Mouse (Mus musculus) heart, embryonic 10.5 days (tissue): ENCODE results near the gene Exd2. TPM values are rescaled to one million over a fixed set of nuclear protein-coding genes. Genes with fewer than 3 reads are reported as not detected.

Experiments
- DNase-seq: peaks from one replicate; pipeline ENCODE4 v3.0.0-alpha.2; 2017; ENCODE audit warnings: low spot score
- H3K27ac ChIP-seq: fragments of 300-500 bp; sonication (generic); 2 replicates; pipeline ENCODE4 v1.5.1; 2016; ENCODE audit warnings: mild to moderate bottlenecking
- H3K27me3 ChIP-seq: fragments of 300-500 bp; sonication (generic); 2 replicates; pipeline ENCODE4 v1.6.1; 2016; ENCODE audit warnings: mild to moderate bottlenecking; ENCODE audit not compliant: poor library complexity, insufficient read depth, severe bottlenecking
- H3K36me3 ChIP-seq: fragments of 300-500 bp; sonication (generic); 2 replicates; pipeline ENCODE4 v1.6.1; 2016; ENCODE audit warnings: mild to moderate bottlenecking, moderate library complexity
- H3K4me1 ChIP-seq: fragments of 300-500 bp; sonication (generic); 2 replicates; pipeline ENCODE4 v1.6.1; 2016; ENCODE audit warnings: mild to moderate bottlenecking
- H3K4me3 ChIP-seq: fragments of 300-500 bp; sonication (generic); 2 replicates; pipeline ENCODE4 v1.5.1; 2016; ENCODE audit warnings: mild to moderate bottlenecking, moderate library complexity
- H3K9me3 ChIP-seq: fragments of 300-500 bp; sonication (generic); 2 replicates; pipeline ENCODE4 v1.6.1; 2016; ENCODE audit warnings: mild to moderate bottlenecking, moderate library complexity
- WGBS: fragments of 180-500 bp; shearing (Covaris S2); methylation state at CpG from one replicate; pipeline ENCODE4 v1.1.7; 2016; 5-methylcytosine and 5-hydroxymethylcytosine counted together
- polyA plus RNA-seq: library from polyadenylated mRNA; unstranded; fragments of >200 nt; fragmentation: Nextera tagmentation; extraction: Ambion mirVana; gene quantifications from 2 replicates; pipeline ENCODE4 v1.2.1, GENCODE M21; 2016

Gene Exd2
- 21.2 TPM in 2 replicates for polyA plus RNA-seq

DNA sequence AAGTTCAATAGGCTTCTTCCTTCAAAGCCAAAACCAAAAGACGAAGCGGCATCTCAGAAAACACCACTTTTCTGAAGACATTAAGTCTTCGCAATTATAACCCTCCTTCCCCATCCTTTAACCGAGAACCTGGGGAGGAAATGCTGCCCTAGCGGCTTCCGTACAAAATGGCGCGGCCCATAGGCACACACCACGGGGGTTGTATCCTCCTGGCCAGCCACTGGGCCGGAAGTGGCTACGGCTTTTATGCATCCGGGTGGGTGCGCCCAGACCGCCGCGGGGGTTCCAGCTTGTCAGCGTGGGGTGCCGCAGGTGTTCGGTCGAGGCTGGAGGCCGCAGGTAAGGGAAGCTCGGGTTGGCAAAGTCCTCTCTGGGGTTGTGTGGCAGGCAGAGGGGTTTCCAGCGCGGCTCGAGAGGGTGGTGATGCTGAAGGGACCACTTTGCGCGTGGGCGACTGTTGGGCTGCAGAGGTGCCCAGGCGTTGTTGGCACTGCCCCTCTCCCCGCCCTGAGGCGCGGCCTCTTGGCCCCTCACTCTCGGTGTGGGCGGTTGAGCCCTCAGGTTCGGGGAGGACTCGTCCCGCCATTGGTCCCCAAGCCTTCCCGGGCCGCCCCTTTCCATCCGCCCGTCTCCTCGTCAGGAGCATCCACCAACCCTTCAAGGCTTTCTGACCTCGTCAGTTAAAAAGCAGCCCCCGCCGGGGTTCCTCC, at the start of gene Exd2:
Gene Exd2, plus strand, starts transcription at position 154 of the 710 bp plus-strand sequence.
- WGBS: under 1% methylated on average over 45 of the region's 45 CpGs
- H3K4me3 ChIP-seq: peak within 1 kb of the TSS; percentile 95
- DNase-seq: peak; percentile 95
- H3K27ac ChIP-seq: peak within 1 kb of the TSS; percentile 94
- H3K9me3 ChIP-seq: no peaks in the 10 kb centered on the region
- H3K27me3 ChIP-seq: no peaks in the 10 kb centered on the region
- H3K36me3 ChIP-seq: no peaks in the 10 kb centered on the region
- H3K4me1 ChIP-seq: 0 out of 2 replicates have a peak, but pooled peaks cover 4% of the 10 kb centered on the region

DNA sequence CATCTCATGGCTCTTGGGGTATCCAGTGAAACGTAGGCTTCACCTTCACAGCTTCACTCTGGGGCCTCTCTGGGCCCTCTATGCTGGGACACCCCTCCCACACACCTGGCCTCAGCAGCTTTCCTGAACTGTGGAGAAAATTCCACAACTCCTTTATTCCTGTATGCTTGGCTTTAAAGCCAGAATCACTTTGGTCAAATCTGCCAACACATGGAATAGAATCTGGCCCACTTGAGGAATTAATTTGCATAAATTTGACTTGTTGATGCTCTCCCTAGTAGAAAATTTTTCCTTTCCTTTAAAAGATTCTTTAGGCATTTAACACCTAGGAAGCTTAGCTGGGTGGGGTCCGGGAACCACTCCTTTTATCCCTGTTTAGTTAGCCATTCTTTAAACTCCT, 47.8 kb upstream of the Exd2 start:
- H3K36me3 ChIP-seq: peaks cover 60% of the 10 kb centered on the region
- no peak for DNase-seq
- WGBS: 87% methylated on average over 2 of the region's 2 CpGs
- no peaks in the 10 kb centered on the region for H3K4me1 ChIP-seq
- no peaks in the 10 kb centered on the region for H3K9me3 ChIP-seq
- H3K27ac ChIP-seq: no peak overlapping the region
- H3K27me3 ChIP-seq: no peaks in the 10 kb centered on the region
- no peak overlapping the region for H3K4me3 ChIP-seq

DNA sequence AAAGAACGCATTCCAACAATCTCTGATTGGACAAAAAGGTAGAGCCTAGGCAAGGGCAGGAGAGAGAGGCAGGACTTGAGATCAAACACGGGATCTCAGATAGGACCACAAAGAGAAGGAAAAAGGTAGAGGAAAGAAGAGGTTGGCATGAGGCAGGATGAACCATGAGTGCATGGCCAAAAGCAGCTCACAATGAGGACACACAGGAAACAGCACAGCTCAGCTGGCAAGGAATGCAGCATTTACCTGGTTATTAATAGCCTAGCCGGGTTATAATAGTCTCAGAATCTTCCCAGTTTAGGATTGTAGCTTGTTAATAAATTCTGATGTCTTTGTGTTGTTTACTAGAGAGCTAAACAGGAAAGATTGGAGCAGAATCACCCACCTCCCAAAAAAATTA, 35.2 kb upstream of the Exd2 start:
- Histone ChIP-seq H3K36me3 (peaks cover 29% of the 10 kb centered on the region), H3K27me3 (no peaks in the 10 kb centered on the region), H3K27ac (no peak overlapping the region), H3K4me1 (no peaks in the 10 kb centered on the region), H3K9me3 (no peaks in the 10 kb centered on the region), H3K4me3 (no peak overlapping the region)
- WGBS: 82% methylated on average over 3 of the region's 3 CpGs
- no peak for DNase-seq

DNA sequence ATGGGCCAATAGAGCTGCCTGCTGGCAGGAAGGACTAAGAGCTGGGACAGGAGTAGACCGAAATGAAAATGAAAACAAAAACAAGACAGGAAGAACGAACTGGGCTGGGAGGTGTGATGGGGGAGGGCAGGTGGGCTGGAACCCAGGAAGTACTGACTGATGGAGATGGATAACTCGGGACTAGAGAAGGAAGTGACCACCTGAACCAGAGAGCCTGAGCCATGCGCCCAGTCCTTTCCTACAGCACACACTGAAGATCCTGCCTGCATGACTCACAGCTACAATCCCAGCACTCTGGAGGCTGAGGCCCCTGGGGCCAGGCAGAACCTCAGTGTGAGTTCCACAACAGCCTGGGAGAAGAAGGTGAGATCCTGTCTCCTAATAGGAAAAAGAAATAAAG, 29.6 kb upstream of the Exd2 start:
- no peak overlapping the region for H3K4me3 ChIP-seq
- no peak for DNase-seq
- 57% methylated on average over 4 of the region's 4 CpGs for WGBS
- H3K4me1 ChIP-seq: peaks cover 19% of the 10 kb centered on the region
- no peaks in the 10 kb centered on the region for H3K27me3 ChIP-seq
- no peaks in the 10 kb centered on the region for H3K9me3 ChIP-seq
- no peak overlapping the region for H3K27ac ChIP-seq
- H3K36me3 ChIP-seq: peaks cover 10% of the 10 kb centered on the region

DNA sequence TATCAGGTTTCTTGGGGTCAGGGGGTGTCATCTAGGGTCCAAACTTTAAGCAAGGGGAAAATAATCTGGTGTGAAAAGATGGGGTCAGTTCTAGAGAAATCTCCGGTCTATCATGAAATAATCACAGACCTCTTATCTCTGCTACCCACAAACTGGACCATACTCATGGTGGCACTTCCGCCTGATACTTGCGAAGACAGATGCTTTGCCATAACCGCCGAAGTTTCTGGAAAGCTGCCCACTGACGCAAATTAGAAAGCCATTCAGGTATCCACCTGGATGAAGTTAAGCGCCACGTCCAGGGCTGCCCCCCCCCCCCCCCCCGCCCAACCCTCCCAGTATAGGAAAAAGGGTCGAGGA, 28.3 kb upstream of the Exd2 start:
- WGBS: 10% methylated on average over 9 of the region's 10 CpGs
- Histone ChIP-seq H3K27me3 (no peaks in the 10 kb centered on the region), H3K36me3 (peaks cover 1% of the 10 kb centered on the region; the same call in 1 of the 2 replicates), H3K9me3 (no peaks in the 10 kb centered on the region), H3K4me3 (peak overlapping the region; percentile 98), H3K27ac (peak overlapping the region; percentile 97), H3K4me1 (peaks cover 19% of the 10 kb centered on the region)
- no peak for DNase-seq

DNA sequence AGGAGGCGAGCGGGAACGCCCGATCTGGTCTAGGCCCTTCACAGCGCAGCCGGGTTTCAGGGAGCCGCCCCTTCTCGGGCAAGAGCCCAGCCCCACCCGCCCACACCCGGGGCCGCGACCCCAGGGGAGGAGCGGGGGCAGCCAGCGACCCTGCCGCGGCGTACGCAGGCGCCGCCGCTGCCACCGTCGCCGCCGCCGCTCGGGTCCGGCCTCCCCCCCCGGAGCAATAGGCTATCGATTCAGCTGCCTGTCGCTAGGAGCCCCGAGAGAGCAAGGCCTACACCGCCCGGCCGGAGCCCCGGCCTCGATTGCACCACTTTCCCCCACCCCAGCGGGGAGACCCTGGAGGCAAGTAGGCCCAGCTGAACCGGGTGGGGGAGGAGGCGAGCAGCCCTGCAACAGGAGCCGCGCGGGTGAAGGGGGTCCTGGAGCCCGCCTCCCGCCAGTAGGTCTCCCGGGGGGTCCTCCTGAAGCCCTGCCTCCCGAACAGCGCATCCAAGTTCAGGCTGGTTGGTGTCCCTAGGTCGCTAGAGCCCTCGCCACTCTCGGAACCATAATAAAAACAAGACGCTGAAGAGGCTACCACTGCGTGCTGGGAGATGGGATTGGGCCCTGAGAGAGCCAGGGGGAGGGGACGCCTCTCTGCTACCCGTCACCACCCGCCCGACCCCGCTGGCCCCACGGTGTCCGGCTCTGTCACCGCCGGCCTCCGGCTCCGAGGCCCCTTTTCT, 27.8 kb upstream of the Exd2 start:
- Histone ChIP-seq H3K9me3 (no peaks in the 10 kb centered on the region), H3K4me1 (peaks cover 19% of the 10 kb centered on the region), H3K4me3 (peak overlapping the region; percentile 98), H3K27ac (peak overlapping the region; percentile 97), H3K27me3 (no peaks in the 10 kb centered on the region), H3K36me3 (no peaks in the 10 kb centered on the region)
- peak; percentile 89 for DNase-seq
- WGBS: under 1% methylated on average over 64 of the region's 64 CpGs

DNA sequence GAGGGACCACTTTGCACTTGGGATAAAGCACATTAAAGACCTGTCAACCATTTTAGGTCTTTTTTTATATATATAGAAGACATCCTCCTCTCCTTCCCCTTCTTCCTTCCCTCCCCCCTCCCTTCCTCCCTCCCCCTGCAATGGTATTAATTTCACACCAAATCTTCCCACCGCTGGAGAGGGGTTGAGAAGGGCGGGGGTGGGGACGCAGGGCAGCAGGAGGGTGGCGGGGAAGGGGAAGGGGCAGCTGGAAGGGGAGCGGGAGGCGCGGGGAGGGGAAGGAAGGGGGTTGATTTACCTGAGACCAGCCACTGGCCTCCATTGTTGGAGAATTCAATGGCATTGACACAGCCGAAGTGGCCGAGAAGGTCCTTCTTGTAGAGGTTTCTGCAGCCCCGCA, 27.0 kb upstream of the Exd2 start:
- WGBS: 0% methylated on average over 8 of the region's 10 CpGs
- H3K4me1 ChIP-seq: peaks cover 19% of the 10 kb centered on the region
- H3K9me3 ChIP-seq: no peaks in the 10 kb centered on the region
- H3K27ac ChIP-seq: peak overlapping the region; percentile 97
- DNase-seq: no peak
- peak overlapping the region; percentile 98 for H3K4me3 ChIP-seq
- no peaks in the 10 kb centered on the region for H3K36me3 ChIP-seq
- no peaks in the 10 kb centered on the region for H3K27me3 ChIP-seq

DNA sequence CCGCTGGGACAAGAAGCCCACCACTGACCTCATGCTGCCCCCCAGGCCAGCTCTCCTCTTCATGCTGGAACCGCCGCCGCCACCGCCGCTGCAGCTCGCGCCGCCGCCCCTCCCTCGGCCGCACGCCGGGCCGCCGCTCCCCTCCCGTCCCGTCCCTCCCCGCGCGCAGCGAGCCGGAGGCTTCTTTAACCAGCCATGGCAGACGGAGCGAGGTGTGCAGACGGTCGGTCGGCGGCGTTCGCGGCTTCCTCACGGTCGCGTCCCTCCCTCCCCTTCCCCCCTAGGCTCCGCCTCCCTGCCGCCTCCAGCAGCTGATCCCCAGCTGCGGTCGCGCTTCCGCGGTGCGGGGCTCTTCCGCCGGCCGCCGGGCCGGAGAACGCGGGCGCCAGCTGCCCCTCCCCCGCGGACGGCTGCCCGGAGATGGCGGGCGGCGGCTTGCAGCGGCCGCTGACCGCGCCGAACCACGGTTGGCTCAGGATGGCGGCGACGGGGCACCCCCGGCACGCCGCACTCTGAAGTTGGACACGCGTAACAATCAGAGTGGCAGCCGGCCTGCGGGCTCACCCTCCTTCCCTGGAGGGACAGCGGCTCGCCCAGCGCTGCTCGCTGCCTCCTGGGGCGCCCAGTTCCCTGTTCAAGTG, 26.4 kb upstream of the Exd2 start, which contains the start of gene Dcaf5:
Gene Dcaf5, minus strand, starts transcription at position 266 of the 641 bp plus-strand sequence.
- Histone ChIP-seq H3K27ac (peak within 1 kb of the TSS; percentile 97), H3K36me3 (no peaks in the 10 kb centered on the region), H3K4me3 (peak within 1 kb of the TSS; percentile 98), H3K4me1 (peaks cover 19% of the 10 kb centered on the region), H3K27me3 (no peaks in the 10 kb centered on the region), H3K9me3 (no peaks in the 10 kb centered on the region)
- DNase-seq: peak; percentile 89
- WGBS: 1% methylated on average over 79 of the region's 79 CpGs

DNA sequence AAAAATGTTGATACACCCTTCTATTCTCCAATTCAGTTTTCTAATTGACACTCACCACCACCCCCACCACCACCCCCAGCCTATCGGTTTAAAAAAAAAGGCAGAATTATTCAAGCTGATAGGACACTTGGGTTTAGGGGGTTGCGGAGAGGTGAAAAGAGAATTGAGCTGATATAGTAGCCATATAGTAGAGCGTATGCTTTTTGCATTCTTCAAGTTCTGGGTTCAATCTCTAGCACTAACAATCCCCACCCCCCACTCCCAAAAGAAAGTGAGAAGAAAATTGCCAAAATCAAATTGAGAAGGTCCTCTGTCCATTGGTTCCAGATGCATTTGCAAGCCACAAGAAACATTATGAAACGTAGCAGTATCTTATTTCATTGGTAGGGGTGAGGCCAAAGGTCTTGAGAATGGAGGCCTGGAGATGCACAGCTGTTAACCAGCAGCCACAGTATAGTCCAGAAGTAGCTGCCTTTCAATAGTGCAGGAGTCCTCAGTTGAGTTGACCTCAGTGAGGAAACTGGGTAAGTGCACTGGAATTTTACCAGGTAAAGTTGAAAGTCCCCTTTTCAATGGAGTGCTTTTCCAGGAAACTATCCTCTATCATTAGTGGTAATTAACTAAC, 25.7 kb upstream of the Exd2 start:
- no peaks in the 10 kb centered on the region for H3K9me3 ChIP-seq
- H3K4me3 ChIP-seq: peak overlapping the region; percentile 98
- 35% methylated on average over 4 of the region's 4 CpGs for WGBS
- H3K4me1 ChIP-seq: peaks cover 19% of the 10 kb centered on the region
- H3K27me3 ChIP-seq: no peaks in the 10 kb centered on the region
- H3K36me3 ChIP-seq: no peaks in the 10 kb centered on the region
- DNase-seq: no peak
- peak overlapping the region; percentile 97 for H3K27ac ChIP-seq

DNA sequence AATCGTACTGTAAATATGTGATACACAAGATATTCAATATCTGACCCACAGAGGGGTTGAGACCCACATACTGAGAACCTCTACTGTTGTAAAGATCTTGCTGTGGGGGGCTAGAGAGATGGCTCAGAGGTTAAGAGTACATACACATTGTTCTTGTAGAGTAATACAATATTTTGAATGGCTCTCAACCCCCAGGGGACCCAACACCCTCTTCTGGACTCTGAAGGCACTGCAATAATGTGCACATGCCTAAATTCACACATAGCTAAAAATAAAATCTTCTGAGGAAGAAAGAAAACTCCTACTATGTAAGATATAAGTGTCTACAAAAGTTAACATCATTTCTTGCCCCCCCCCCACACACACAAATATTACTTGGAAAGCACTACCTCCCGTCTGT, 21.9 kb upstream of the Exd2 start:
- peaks cover 9% of the 10 kb centered on the region for H3K4me1 ChIP-seq
- 79% methylated on average over 2 of the region's 2 CpGs for WGBS
- H3K27me3 ChIP-seq: no peaks in the 10 kb centered on the region
- no peak overlapping the region for H3K4me3 ChIP-seq
- no peaks in the 10 kb centered on the region for H3K36me3 ChIP-seq
- no peak overlapping the region for H3K27ac ChIP-seq
- no peak for DNase-seq
- H3K9me3 ChIP-seq: no peaks in the 10 kb centered on the region

DNA sequence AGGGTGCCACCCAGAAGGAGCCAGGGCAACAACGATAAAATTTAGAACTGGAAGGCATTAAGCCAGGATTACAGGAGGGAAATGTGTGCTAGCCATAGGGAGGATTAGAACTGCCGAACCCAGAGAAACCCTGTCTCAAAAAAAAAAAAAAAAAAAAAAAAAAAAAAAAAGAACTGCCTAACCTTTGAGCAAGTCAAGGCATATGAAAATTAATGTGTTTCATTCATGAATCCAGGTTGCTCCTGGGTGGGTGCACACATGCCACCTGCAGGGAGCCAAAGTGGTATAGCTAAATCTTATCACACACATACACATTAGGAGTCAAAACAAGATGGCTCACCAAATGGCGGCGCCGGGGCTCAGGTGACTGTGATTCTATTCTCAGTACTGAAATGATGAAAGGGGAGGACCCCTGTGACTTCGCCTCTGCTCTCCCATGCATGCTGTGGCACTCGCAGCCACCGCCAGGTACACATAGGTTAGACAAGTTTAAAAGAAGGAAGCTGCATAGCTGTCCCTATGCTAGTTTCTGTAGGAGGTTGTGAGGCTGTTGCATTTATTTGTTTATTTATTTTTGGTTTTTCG, 18.3 kb upstream of the Exd2 start:
- no peaks in the 10 kb centered on the region for H3K9me3 ChIP-seq
- H3K27me3 ChIP-seq: no peaks in the 10 kb centered on the region

DNA sequence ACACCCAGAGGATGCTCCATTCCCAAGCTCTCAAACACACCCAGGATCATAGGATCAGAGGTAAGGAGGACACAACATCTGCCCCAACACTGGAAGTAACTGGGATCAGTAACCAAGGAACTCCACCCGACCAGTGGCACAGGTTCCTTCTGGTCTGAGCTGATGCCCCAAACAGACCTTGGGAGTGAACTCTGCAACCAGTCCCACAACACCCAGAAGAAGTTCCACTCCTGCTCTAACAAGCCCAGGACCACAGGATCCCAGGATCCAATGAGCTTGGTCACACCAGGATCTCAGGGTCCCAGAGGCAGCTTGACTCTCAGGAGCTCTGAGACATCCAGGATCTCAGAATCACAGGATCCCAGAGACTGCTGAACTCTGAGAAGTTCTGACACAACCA, 9.4 kb upstream of the Exd2 start:
- H3K27me3 ChIP-seq: no peaks in the 10 kb centered on the region
- no peaks in the 10 kb centered on the region for H3K9me3 ChIP-seq
- H3K4me1 ChIP-seq: no peaks in the 10 kb centered on the region
- DNase-seq: no peak
- H3K27ac ChIP-seq: no peak overlapping the region
- WGBS: 80% methylated on average over 1 of the region's 1 CpGs
- no peak overlapping the region for H3K4me3 ChIP-seq
- no peaks in the 10 kb centered on the region for H3K36me3 ChIP-seq

More for the DNA sequence above, 18.3 kb upstream of the Exd2 start:
- no peak for DNase-seq
- Histone ChIP-seq H3K27ac (no peak overlapping the region), H3K4me1 (no peaks in the 10 kb centered on the region), H3K36me3 (no peaks in the 10 kb centered on the region), H3K4me3 (no peak overlapping the region)
- WGBS: 73% methylated on average over 9 of the region's 9 CpGs
